Mouse (Mus musculus) megakaryocyte, embryonic 14.5 days (primary cell): ENCODE data around the gene Cyld.

ENCODE experiments used
- FLI1 ChIP-seq: IDR thresholded peaks from 2 replicates; pipeline ENCODE4 v1.6.1; 2012; ENCODE audit warnings: low read length, inconsistent platforms, mixed read lengths
- GATA1 ChIP-seq: IDR thresholded peaks from 3 replicates; pipeline ENCODE4 v1.6.1; 2012; ENCODE audit warnings: mixed read lengths, low read length, inconsistent platforms, borderline replicate concordance

GRCm38 (mm10) chr8:88781283-88781682, 84.5 kb downstream of the Cyld start:
- no peak for TF ChIP-seq GATA1
- no peak for TF ChIP-seq FLI1
